Mouse (Mus musculus) effector memory CD4-positive, alpha-beta T cell, adult 5 months (primary cell): Measurements from ENCODE around the gene Gm28870. TPM values are rescaled to one million over a fixed set of nuclear protein-coding genes. Genes with fewer than 3 reads are reported as not detected.

Experiments used
- polyA plus RNA-seq: library from polyadenylated mRNA; unstranded; fragments of 100-300 nt; shearing (Covaris generic); gene quantifications from one replicate; pipeline ENCODE4 v1.2.1, GENCODE M21; 2017

Gene Gm28870
- polyA plus RNA-seq = not detected

GRCm38 (mm10) chrY:50096976-50097375 lies at the start of gene Gm28870:
Gene Gm28870, plus strand, starts transcription at chrY:50097276.

